Mouse (Mus musculus): Measurements from ENCODE around the gene Gm10964.

Gene Gm10964

GRCm38 (mm10) chr3:103739329-103739728, at the start of gene Gm10964:
Gene Gm10964 (plus strand): TSS chr3:103739366.
- no peak for DNase-seq (ENCODE audit: low spot score in 2 of 2)

- no peak for DNase-seq (ENCODE audit: low spot score in 2 of 2)
Observed at GRCm38 (mm10) chr3:103690506-103690905, 48.7 kb upstream of the Gm10964 start.

- no peak for DNase-seq (ENCODE audit: low spot score in 2 of 2)
Observed at GRCm38 (mm10) chr3:103695556-103695955, 43.6 kb upstream of the Gm10964 start.

- DNase-seq (ENCODE audit: low spot score in 2 of 2): no peak
Observed at GRCm38 (mm10) chr3:103696388-103696925, 42.7 kb upstream of the Gm10964 start.

- DNase-seq (ENCODE audit: low spot score in 2 of 2): peak in 1 of 2 experiments; percentile 12
Observed at GRCm38 (mm10) chr3:103704661-103705060, 34.5 kb upstream of the Gm10964 start.

GRCm38 (mm10) chr3:103705426-103705825, 33.7 kb upstream of the Gm10964 start:
- peak in 1 of 2 experiments; percentile 11 for DNase-seq (ENCODE audit: low spot score in 2 of 2)

- peak in 1 of 2 experiments; percentile 31 for DNase-seq (ENCODE audit: low spot score in 2 of 2)
Observed at GRCm38 (mm10) chr3:103709470-103710040, 29.6 kb upstream of the Gm10964 start.

- peak in 1 of 2 experiments; percentile 2 for DNase-seq (ENCODE audit: low spot score in 2 of 2)
Observed at GRCm38 (mm10) chr3:103712196-103712595, 27.0 kb upstream of the Gm10964 start.

GRCm38 (mm10) chr3:103714236-103714875, 24.8 kb upstream of the Gm10964 start:
- DNase-seq (ENCODE audit: low spot score in 2 of 2): peak in 1 of 2 experiments; percentile 18

GRCm38 (mm10) chr3:103714942-103715341, 24.2 kb upstream of the Gm10964 start:
- peak; percentile 15 to 19 for DNase-seq (ENCODE audit: low spot score in 2 of 2)

- DNase-seq (ENCODE audit: low spot score in 2 of 2): peak; percentile 61 to 63
Observed at GRCm38 (mm10) chr3:103715762-103716693, 23.1 kb upstream of the Gm10964 start.

- peak; percentile 31 for DNase-seq (ENCODE audit: low spot score in 2 of 2)
Observed at GRCm38 (mm10) chr3:103716774-103717760, 22.1 kb upstream of the Gm10964 start.

- peak; percentile 16 to 18 for DNase-seq (ENCODE audit: low spot score in 2 of 2)
Observed at GRCm38 (mm10) chr3:103718728-103719127, 20.4 kb upstream of the Gm10964 start.

- DNase-seq (ENCODE audit: low spot score in 2 of 2): peak in 1 of 2 experiments; percentile 21
Observed at GRCm38 (mm10) chr3:103724137-103724536, 15.0 kb upstream of the Gm10964 start.

- no peak for DNase-seq (ENCODE audit: low spot score in 2 of 2)
Observed at GRCm38 (mm10) chr3:103726642-103727041, 12.5 kb upstream of the Gm10964 start.

- no peak for DNase-seq (ENCODE audit: low spot score in 2 of 2)
Observed at GRCm38 (mm10) chr3:103727813-103728326, 11.3 kb upstream of the Gm10964 start.

GRCm38 (mm10) chr3:103729850-103730249, 9.3 kb upstream of the Gm10964 start:
- DNase-seq (ENCODE audit: low spot score in 2 of 2): no peak

- DNase-seq (ENCODE audit: low spot score in 2 of 2): no peak
Observed at GRCm38 (mm10) chr3:103732116-103732515, 7.0 kb upstream of the Gm10964 start.

GRCm38 (mm10) chr3:103733176-103733575, 6.0 kb upstream of the Gm10964 start:
- peak in 1 of 2 experiments; percentile 18 for DNase-seq (ENCODE audit: low spot score in 2 of 2)
